Mouse (Mus musculus) megakaryocyte, embryonic 14.5 days (primary cell): ENCODE measurements at regions not wholly inside any gene's neighbourhood (a gene's known extent, or its start where the extent isn't known, plus 50 kb on each side); places are given as distances from the start of the nearest gene placed in this dataset.

Experiments
- FLI1 ChIP-seq: IDR thresholded peaks from 2 replicates; pipeline ENCODE4 v1.6.1; 2012; ENCODE audit warnings: low read length, inconsistent platforms, mixed read lengths
- GATA1 ChIP-seq: IDR thresholded peaks from 3 replicates; pipeline ENCODE4 v1.6.1; 2012; ENCODE audit warnings: mixed read lengths, low read length, inconsistent platforms, borderline replicate concordance

DNA sequence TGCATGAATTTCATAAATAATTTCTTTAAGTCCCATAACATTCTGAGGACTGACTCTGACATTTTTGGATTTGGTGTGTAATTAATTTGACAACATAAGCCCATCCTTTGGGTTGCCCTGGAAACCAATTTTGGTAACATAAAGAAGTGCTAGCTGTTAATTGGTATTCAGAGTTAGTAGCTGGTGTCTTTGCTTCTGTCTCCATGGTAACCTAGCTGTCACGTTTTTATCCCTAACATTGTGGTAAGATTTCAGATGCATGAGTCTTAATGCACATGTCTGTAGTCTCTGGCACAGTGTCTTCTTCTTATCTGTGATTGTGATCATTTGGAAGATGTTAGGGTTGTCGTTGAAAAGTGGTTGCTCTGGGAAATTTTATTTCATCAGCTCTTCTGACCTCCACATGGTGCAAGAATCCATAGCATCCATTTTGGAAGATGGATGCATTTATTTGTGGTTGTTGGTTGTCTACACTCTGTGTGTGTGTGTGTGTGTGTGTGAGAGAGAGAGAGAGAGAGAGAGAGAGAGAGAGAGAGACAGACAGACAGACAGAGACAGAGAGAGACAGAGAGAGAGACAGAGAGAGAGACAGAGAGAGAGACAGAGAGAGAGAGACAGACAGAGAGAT is 255.1 kb downstream of the Plk2 start:
- TF ChIP-seq GATA1 (no peak), FLI1 (no peak)
